ENCODE assay signal across 21 mouse cellular contexts in genomic region chr1:17825860-17826259, GRCm38 (mm10).
DNase-seq lines count a peak whose midpoint lies in the region; ATAC-seq and TF ChIP-seq lines count a peak whose summit lies in the region.
"Had no signal": no experiment of that assay in that cellular context is flagged by ENCODE, and none has a peak within 500 bp of the region (broad histone marks: within the 10 kb centered on the region; RNA-seq: fewer than 3 reads in every experiment).

No protein-coding gene starts in this region.

- no peak for TF ChIP-seq CTCF in forebrain, postnatal 0 days (IDR thresholded peaks at IDR 0.05; ENCODE audit: low read depth)

- no peaks in the 10 kb centered on the region for H3K9me3 ChIP-seq in forebrain, postnatal 0 days (ENCODE audit: low read length)
- H3K9me3 ChIP-seq in forebrain, embryonic 15.5 days = no peaks in the 10 kb centered on the region
- no peaks in the 10 kb centered on the region for H3K9me3 ChIP-seq in heart, embryonic 11.5 days (replicated peaks; ENCODE audit: control insufficient read depth, low read length)
- H3K9me3 ChIP-seq: G1E had no signal

- WGBS in forebrain, postnatal 0 days = 88% methylated on average over 2 of the region's 2 CpGs
- 89% methylated on average over 2 of the region's 2 CpGs for WGBS in forebrain, embryonic 15.5 days
- WGBS in heart, embryonic 11.5 days (ENCODE audit: insufficient replicate concordance) = 81% methylated on average over 2 of the region's 2 CpGs

- no peak for DNase-seq in forebrain, postnatal 0 days
- DNase-seq in frontal cortex, postnatal 25 days (ENCODE audit: low spot score in 2 of 2) = no peak
- peak; percentile 18 for DNase-seq in heart, adult 11 months
- DNase-seq: adrenal gland, adult 2 months; adrenal gland, adult 8-10 months; adrenal gland, postnatal 10 days; adrenal gland, postnatal 14 days; adrenal gland, postnatal 25 days; adrenal gland, postnatal 36 days; B cell, adult 2 months; cerebellum, adult 11 months; cerebellum, adult 11-12 months; cerebellum, adult 18-20 months had no signal

- no peaks in the 10 kb centered on the region for H3K36me3 ChIP-seq in forebrain, postnatal 0 days (ENCODE audit: insufficient read depth)
- H3K36me3 ChIP-seq in forebrain, embryonic 15.5 days = no peaks in the 10 kb centered on the region
- H3K36me3 ChIP-seq in heart, embryonic 11.5 days (ENCODE audit: control insufficient read depth, insufficient read depth, low read length) = no peaks in the 10 kb centered on the region
- H3K36me3 ChIP-seq: G1E had no signal

- H3K27me3 ChIP-seq in forebrain, postnatal 0 days (ENCODE audit: insufficient read depth, low read length) = no peaks in the 10 kb centered on the region
- H3K27me3 ChIP-seq in forebrain, embryonic 15.5 days = no peaks in the 10 kb centered on the region
- no peaks in the 10 kb centered on the region for H3K27me3 ChIP-seq in heart, embryonic 11.5 days (ENCODE audit: control insufficient read depth, insufficient read depth, low read length)
- H3K27me3 ChIP-seq: CH12.LX, Patski had no signal

- H3K4me2 ChIP-seq in forebrain, postnatal 0 days (ENCODE audit: low read depth) = no peak overlapping the region
- no peak overlapping the region for H3K4me2 ChIP-seq in forebrain, embryonic 15.5 days (replicated peaks)
- no peak overlapping the region for H3K4me2 ChIP-seq in heart, embryonic 11.5 days

- no peaks in the 10 kb centered on the region for H3K4me1 ChIP-seq in forebrain, postnatal 0 days (ENCODE audit: insufficient read depth)
- H3K4me1 ChIP-seq in forebrain, embryonic 15.5 days = no peaks in the 10 kb centered on the region
- H3K4me1 ChIP-seq in heart, embryonic 11.5 days (ENCODE audit: control insufficient read depth, insufficient read depth, low read length) = no peaks in the 10 kb centered on the region

- no peak overlapping the region for H3K27ac ChIP-seq in forebrain, postnatal 0 days (ENCODE audit: low read depth, low read length)
- H3K27ac ChIP-seq in forebrain, embryonic 15.5 days (replicated peaks) = no peak overlapping the region
- no peak overlapping the region for H3K27ac ChIP-seq in heart, embryonic 11.5 days (ENCODE audit: low read depth, low read length)

- ATAC-seq in forebrain, postnatal 0 days = peak; percentile 62
- no peak for ATAC-seq in forebrain, embryonic 15.5 days (replicated peaks)
- ATAC-seq in frontal cortex, adult (ENCODE audit: low TSS enrichment) = peak; percentile 95
- ATAC-seq in heart, embryonic 11.5 days (replicated peaks; ENCODE audit: insufficient number of reproducible peaks, low FRiP score, low TSS enrichment) = no peak
- ATAC-seq: activated CD4-positive, CD25-positive, alpha-beta regulatory T cell, adult 4 months; CD4-positive, CD25-positive, alpha-beta regulatory T cell, adult 4 months; Patski had no signal

- no peak overlapping the region for H3K4me3 ChIP-seq in forebrain, postnatal 0 days (ENCODE audit: low read depth, low read length)
- no peak overlapping the region for H3K4me3 ChIP-seq in forebrain, embryonic 15.5 days
- no peak overlapping the region for H3K4me3 ChIP-seq in heart, embryonic 11.5 days (ENCODE audit: low read depth, low read length)

- H3K9ac ChIP-seq in forebrain, postnatal 0 days = no peak overlapping the region
- no peak overlapping the region for H3K9ac ChIP-seq in forebrain, embryonic 15.5 days (replicated peaks)
- H3K9ac ChIP-seq in heart, embryonic 11.5 days (ENCODE audit: low read depth, low read length) = no peak overlapping the region

Comparison
In these comparisons a context has a peak if more than half of its experiments do, and no peak if none do; other contexts are left out.
1. ATAC-seq: peak in forebrain, postnatal 0 days (single experiment) and frontal cortex, adult (single experiment); none in forebrain, embryonic 15.5 days (single experiment) and heart, embryonic 11.5 days (single experiment).